Mouse (Mus musculus): ENCODE data around the gene Ascc3. TPM values are rescaled to one million over a fixed set of nuclear protein-coding genes. Genes with fewer than 3 reads are reported as not detected.

Gene Ascc3
- polyA plus RNA-seq (2021; fragmentation: Nextera tagmentation), result 4.5 and 5.7 TPM in 2 replicates
- long read RNA-seq, experiment 1, partial matches to known transcripts, result 10 of 13 reads
- long read RNA-seq, experiment 1, other reads (novel, unspliced or antisense), result 3 of 13 reads
- long read RNA-seq, experiment 2, partial matches to known transcripts, result 17 of 18 reads
- long read RNA-seq, experiment 2, other reads (novel, unspliced or antisense), result 1 of 18 reads

DNA sequence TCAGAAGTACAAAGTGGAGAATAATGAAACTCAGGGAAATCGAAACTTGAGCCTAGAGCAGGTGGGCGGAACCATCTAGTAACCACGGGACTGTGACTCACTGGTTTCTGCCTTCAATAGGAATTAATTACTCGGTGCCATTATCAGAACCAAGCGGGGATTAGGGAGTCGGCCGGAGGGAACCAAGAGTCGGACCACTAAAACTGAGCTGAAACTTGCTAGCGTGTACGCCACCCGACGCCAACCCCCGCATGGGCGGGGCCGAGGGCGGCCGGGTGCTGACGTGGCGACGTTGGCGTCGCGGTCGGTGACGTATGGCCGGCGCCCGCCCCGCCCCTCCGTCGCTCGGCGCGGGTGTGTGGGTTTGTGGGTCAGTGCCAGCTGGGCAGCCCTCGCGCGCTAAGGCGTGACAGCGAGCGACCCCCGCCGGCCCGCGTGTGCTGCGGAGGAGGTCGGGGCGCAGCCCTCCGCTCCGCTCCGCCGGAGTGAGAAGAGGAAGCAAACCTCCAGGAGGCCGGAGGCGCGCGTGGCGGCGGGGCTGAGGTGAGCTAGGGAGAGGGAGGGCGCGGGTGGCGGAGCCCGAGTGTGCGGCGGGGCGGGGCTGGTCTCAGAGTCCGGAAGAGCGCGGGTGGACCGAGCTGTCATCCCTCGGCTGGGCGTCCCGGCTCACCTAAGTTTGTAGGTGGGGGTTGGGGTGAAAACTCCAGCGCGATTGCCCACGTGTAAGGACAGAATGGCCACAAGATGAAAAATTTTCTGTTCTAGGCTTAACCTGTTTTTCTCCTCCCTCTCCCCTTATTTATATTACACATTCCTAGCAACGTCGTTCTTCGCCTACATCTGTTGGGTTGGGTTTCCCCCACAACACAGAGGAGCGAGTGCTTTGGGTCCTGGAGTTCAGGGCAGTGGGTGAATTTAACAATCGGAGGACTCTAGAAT, at the start of gene Ascc3:
TSS of gene Ascc3 (plus strand) at position 315 of the 939 bp plus-strand sequence.

DNA sequence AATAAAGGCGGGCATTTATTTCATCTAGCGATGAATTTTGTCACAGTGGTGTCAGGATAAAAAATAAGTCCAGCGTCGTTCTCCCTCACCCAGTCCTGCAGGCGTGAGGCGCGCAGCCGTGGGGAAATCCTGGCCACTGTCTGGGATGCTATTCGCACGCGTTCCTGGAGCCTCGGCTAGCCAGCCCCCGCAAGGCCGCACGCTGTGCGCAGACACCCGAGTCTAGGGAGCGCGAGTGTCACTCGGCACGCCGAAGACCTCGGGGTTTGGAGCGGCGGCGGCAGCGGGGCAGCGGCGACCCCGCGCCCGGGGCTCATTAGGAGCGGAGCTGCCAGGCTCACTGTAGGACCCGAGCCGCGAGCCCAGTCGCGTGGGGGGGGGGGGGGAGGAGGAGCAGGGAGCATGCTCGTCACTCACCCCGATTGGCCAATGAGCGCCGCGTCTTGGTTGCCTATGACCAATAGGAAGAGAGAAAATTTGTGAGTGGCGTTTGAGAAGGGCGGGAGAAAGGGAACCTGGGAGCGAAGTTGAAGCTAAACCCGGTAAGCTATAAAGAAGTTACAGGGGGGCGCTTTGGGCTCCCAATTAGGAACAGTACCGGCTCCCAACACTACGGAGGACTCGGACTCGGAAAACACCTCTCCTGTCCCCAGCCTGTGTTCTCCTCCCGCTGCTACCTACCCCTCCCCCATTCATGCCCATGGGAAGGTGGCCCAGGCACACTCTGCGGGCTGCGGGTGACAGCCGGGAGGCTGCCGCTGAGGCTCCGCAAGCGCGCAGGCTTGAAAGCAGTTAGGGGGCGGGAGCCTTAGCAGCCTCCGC, 301.9 kb downstream of the Ascc3 start, which contains the start of gene Sim1:
TSS of gene Sim1 (plus strand) at position 585 of the 822 bp plus-strand sequence.

